Mouse (Mus musculus) intestine, postnatal 0 days (tissue): ENCODE results near the gene Tmem175. TPM values are rescaled to one million over a fixed set of nuclear protein-coding genes. Genes with fewer than 3 reads are reported as not detected.

Experiments
- ATAC-seq: fragments of 200-750 bp; cut with Nextera tagmentation; 2 replicates; pipeline ENCODE4 v1.8.0; 2017; ENCODE audit warnings: mild to moderate bottlenecking, moderate TSS enrichment, moderate library complexity
- H3K27ac ChIP-seq: fragments of 300-500 bp; sonication (generic); 2 replicates; pipeline ENCODE4 v1.5.1; 2014; ENCODE audit warnings: mild to moderate bottlenecking, low read depth, low read length, moderate library complexity
- H3K27me3 ChIP-seq: fragments of 300-500 bp; sonication (generic); replicated peaks from 2 replicates; pipeline ENCODE4 v1.6.1; 2014; ENCODE audit warnings: low read length, mixed read lengths; ENCODE audit not compliant: control insufficient read depth, insufficient read depth
- H3K36me3 ChIP-seq: fragments of 300-500 bp; sonication (generic); 2 replicates; pipeline ENCODE4 v1.6.1; 2014; ENCODE audit warnings: mild to moderate bottlenecking, moderate library complexity; ENCODE audit not compliant: control insufficient read depth, insufficient read depth
- H3K4me1 ChIP-seq: fragments of 300-500 bp; sonication (generic); replicated peaks from 2 replicates; pipeline ENCODE4 v1.6.1; 2014; ENCODE audit warnings: antibody characterized with exemption, low read length, mixed read lengths; ENCODE audit not compliant: control insufficient read depth, insufficient read depth
- H3K4me2 ChIP-seq: fragments of 300-500 bp; sonication (generic); replicated peaks from 2 replicates; pipeline ENCODE4 v1.6.1; 2014; ENCODE audit warnings: low read depth, mild to moderate bottlenecking, moderate library complexity
- H3K4me3 ChIP-seq: fragments of 300-500 bp; sonication (generic); 2 replicates; pipeline ENCODE4 v1.5.1; 2014; ENCODE audit warnings: low read depth, low read length
- H3K9ac ChIP-seq: fragments of 300-500 bp; sonication (generic); 2 replicates; pipeline ENCODE4 v1.6.1; 2014; ENCODE audit warnings: mild to moderate bottlenecking, low read depth, low read length
- H3K9me3 ChIP-seq: fragments of 300-500 bp; sonication (generic); 2 replicates; pipeline ENCODE4 v1.6.1; 2016; ENCODE audit warnings: mixed run types; ENCODE audit not compliant: control insufficient read depth
- CTCF ChIP-seq: sonication (generic); IDR thresholded peaks from 2 replicates; pipeline ENCODE4 v1.5.1; 2016; ENCODE audit warnings: low read depth, mild to moderate bottlenecking, control low read depth, antibody characterized with exemption, moderate library complexity
- WGBS: fragments of 180-500 bp; shearing (Covaris S2); extraction: QIAGEN DNeasy Blood & Tissue Kit; methylation state at CpG from one replicate; pipeline ENCODE4 v1.1.7; 2014; 5-methylcytosine and 5-hydroxymethylcytosine counted together
- polyA plus RNA-seq: library from polyadenylated mRNA; unstranded; fragments of >200 nt; fragmentation: Nextera tagmentation; extraction: Ambion mirVana; gene quantifications from 2 replicates; pipeline ENCODE4 v1.2.1, GENCODE M21; 2015

Gene Tmem175
- polyA plus RNA-seq = 19.4 and 19.5 TPM in 2 replicates

DNA sequence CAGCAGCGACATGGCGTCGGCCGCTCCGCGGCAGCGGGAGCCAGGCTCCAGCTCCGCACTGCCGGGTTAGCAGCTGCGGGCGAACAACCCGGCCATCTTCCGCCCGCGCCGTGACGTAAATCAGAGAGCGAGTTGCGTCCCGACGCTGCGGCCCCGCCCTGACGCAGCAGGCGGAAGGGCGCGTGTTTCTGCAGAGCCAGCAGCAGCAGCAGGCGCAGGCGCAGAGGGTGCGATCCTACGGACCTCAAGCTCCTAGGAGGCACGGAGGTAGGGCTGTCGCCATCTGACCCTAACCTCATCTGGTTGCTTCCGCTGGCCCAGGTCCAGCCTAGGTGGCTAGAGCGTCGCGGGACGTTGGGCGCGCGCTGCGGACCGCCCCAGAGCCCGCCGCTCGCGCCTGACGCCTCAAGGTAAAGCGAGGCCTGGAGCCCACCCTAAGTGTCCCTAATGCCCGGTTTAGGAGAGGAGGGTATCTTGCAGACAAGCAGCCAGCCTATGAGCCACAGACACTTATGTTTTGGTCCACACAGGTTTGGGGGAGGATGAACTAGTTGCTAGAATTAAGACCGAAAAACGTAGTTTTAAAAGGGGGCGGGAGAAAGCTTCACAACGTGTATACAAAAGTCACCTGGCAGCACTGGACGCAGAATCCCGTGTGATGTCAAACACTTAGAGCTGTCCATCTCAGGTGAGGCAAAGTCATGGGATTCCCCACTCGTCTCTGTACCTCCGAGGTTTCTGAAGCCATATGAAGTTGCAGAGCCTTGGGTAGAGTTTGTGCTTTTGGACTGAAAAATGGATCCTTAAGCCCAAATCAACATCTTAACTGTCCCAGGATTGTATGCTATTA is at the start of gene Tmem175, which contains the start of gene Gak:
Tmem175 (plus strand) TSS at position 137 of the 850 bp plus-strand sequence.
Gak (minus strand) TSS at position 122 of the 850 bp plus-strand sequence.
- Histone ChIP-seq H3K27ac (peak within 1 kb of the TSS; percentile 97), H3K4me1 (peaks cover 11% of the 10 kb centered on the region), H3K9me3 (no peaks in the 10 kb centered on the region), H3K4me3 (peak within 1 kb of the TSS; percentile 91), H3K4me2 (peak within 1 kb of the TSS; percentile 97), H3K9ac (peak within 1 kb of the TSS; percentile 96), H3K27me3 (no peaks in the 10 kb centered on the region), H3K36me3 (no peaks in the 10 kb centered on the region)
- TF ChIP-seq CTCF = no peak
- ATAC-seq = peak; percentile 92
- WGBS = under 1% methylated on average over 58 of the region's 58 CpGs

GRCm38 (mm10) chr5:108581361-108581891 is 48.1 kb upstream of the Tmem175 start:
- ATAC-seq = no peak

GRCm38 (mm10) chr5:108599923-108600322 is 29.6 kb upstream of the Tmem175 start:
- no peak overlapping the region for H3K4me3 ChIP-seq
- H3K36me3 ChIP-seq = peaks cover 96% of the 10 kb centered on the region
- H3K4me2 ChIP-seq = no peak overlapping the region
- H3K27ac ChIP-seq = no peak overlapping the region
- ATAC-seq = no peak
- H3K9me3 ChIP-seq = no peaks in the 10 kb centered on the region
- H3K27me3 ChIP-seq = no peaks in the 10 kb centered on the region
- 61% methylated on average over 1 of the region's 1 CpGs for WGBS
- H3K9ac ChIP-seq = no peak overlapping the region
- TF ChIP-seq CTCF = no peak
- no peaks in the 10 kb centered on the region for H3K4me1 ChIP-seq

More at GRCm38 (mm10) chr5:108581361-108581891, 48.1 kb upstream of the Tmem175 start:
- no peak for TF ChIP-seq CTCF
- Histone ChIP-seq H3K4me1 (no peaks in the 10 kb centered on the region), H3K36me3 (peaks cover 92% of the 10 kb centered on the region), H3K4me3 (no peak overlapping the region), H3K27me3 (no peaks in the 10 kb centered on the region), H3K27ac (no peak overlapping the region), H3K9ac (no peak overlapping the region), H3K9me3 (no peaks in the 10 kb centered on the region), H3K4me2 (no peak overlapping the region)
- WGBS = 84% methylated on average over 3 of the region's 3 CpGs

DNA sequence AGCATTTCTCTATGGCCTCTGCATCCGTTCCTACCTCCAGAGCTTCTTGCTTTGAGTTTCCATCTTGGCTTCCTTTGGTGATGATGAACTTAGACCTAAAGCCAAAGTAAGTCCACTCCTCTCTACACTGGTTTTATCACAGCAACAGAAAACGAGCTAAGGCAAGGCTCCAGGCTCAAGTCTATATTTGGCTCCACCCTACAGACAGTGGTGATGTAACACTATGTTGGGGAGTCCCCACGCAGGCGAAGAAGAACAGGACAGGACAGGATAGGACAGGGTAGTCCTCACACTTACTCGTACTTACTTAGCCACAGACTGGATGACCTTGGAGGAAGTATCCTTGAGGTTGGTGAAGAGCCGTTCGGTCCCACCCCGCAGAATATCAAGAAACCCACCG is 27.0 kb upstream of the Tmem175 start:
- Histone ChIP-seq H3K4me1 (no peaks in the 10 kb centered on the region), H3K36me3 (peaks cover 95% of the 10 kb centered on the region), H3K9me3 (no peaks in the 10 kb centered on the region), H3K4me2 (no peak overlapping the region), H3K27me3 (no peaks in the 10 kb centered on the region), H3K9ac (no peak overlapping the region), H3K27ac (no peak overlapping the region), H3K4me3 (no peak overlapping the region)
- WGBS = 84% methylated on average over 9 of the region's 9 CpGs
- ATAC-seq = no peak
- TF ChIP-seq CTCF = no peak

- no peak overlapping the region for H3K4me3 ChIP-seq
- 82% methylated on average over 1 of the region's 1 CpGs for WGBS
- peak; percentile 78 for ATAC-seq
- no peaks in the 10 kb centered on the region for H3K27me3 ChIP-seq
- H3K36me3 ChIP-seq = peaks cover 84% of the 10 kb centered on the region
- no peak overlapping the region for H3K4me2 ChIP-seq
- no peaks in the 10 kb centered on the region for H3K9me3 ChIP-seq
- no peak for TF ChIP-seq CTCF
- peak overlapping the region; percentile 61 for H3K27ac ChIP-seq
- no peaks in the 10 kb centered on the region for H3K4me1 ChIP-seq
- H3K9ac ChIP-seq = no peak overlapping the region
Observed at GRCm38 (mm10) chr5:108610426-108610825, 19.1 kb upstream of the Tmem175 start.

- WGBS = 77% methylated on average over 2 of the region's 2 CpGs
- no peak for ATAC-seq
- Histone ChIP-seq H3K4me1 (no peaks in the 10 kb centered on the region; the same call in 1 of the 2 replicates), H3K9ac (no peak overlapping the region), H3K9me3 (no peaks in the 10 kb centered on the region), H3K36me3 (peaks cover 57% of the 10 kb centered on the region), H3K4me3 (no peak overlapping the region), H3K27ac (no peak overlapping the region), H3K27me3 (no peaks in the 10 kb centered on the region), H3K4me2 (no peak overlapping the region)
- no peak for TF ChIP-seq CTCF
Observed at GRCm38 (mm10) chr5:108621870-108622269, 7.7 kb upstream of the Tmem175 start.
